Mouse (Mus musculus) lung, embryonic 16.5 days (tissue): Measurements from ENCODE around the gene Sox4. TPM values are rescaled to one million over a fixed set of nuclear protein-coding genes. Genes with fewer than 3 reads are reported as not detected.

Experiments used
- ATAC-seq: fragments of 200-750 bp; cut with Nextera tagmentation; 2 replicates; pipeline ENCODE4 v1.8.0; 2017; ENCODE audit warnings: low read depth, mild to moderate bottlenecking, moderate library complexity
- H3K27ac ChIP-seq: fragments of 300-500 bp; sonication (generic); 2 replicates; pipeline ENCODE4 v1.5.1; 2014; ENCODE audit warnings: mild to moderate bottlenecking, control low read depth, low read length
- H3K27me3 ChIP-seq: fragments of 300-500 bp; sonication (generic); 2 replicates; pipeline ENCODE4 v1.6.1; 2014; ENCODE audit warnings: low read depth, low read length, mixed read lengths; ENCODE audit not compliant: control insufficient read depth, insufficient read depth
- H3K36me3 ChIP-seq: fragments of 300-500 bp; sonication (generic); 2 replicates; pipeline ENCODE4 v1.6.1; 2014; ENCODE audit warnings: low read length; ENCODE audit not compliant: control insufficient read depth, insufficient read depth
- H3K4me1 ChIP-seq: fragments of 300-500 bp; sonication (generic); replicated peaks from 2 replicates; pipeline ENCODE4 v1.6.1; 2014; ENCODE audit warnings: low read length, mixed read lengths; ENCODE audit not compliant: control insufficient read depth, insufficient read depth
- H3K4me2 ChIP-seq: fragments of 300-500 bp; sonication (generic); 2 replicates; pipeline ENCODE4 v1.6.1; 2014; ENCODE audit warnings: low read depth, low read length, control low read depth
- H3K4me3 ChIP-seq: fragments of 300-500 bp; sonication (generic); 2 replicates; pipeline ENCODE4 v1.5.1; 2014; ENCODE audit warnings: mild to moderate bottlenecking, low read length, control low read depth
- H3K9ac ChIP-seq: fragments of 300-500 bp; sonication (generic); 2 replicates; pipeline ENCODE4 v1.6.1; 2014; ENCODE audit warnings: low read length, control low read depth
- H3K9me3 ChIP-seq: fragments of 300-500 bp; sonication (generic); 2 replicates; pipeline ENCODE4 v1.6.1; 2016; ENCODE audit warnings: low read length; ENCODE audit not compliant: control insufficient read depth
- WGBS: fragments of 180-500 bp; shearing (Covaris S2); extraction: QIAGEN DNeasy Blood & Tissue Kit; methylation state at CpG from one replicate; pipeline ENCODE4 v1.1.7; 2014; 5-methylcytosine and 5-hydroxymethylcytosine counted together
- polyA plus RNA-seq: library from polyadenylated mRNA; unstranded; fragments of >200 nt; fragmentation: Nextera tagmentation; extraction: Ambion mirVana; gene quantifications from 2 replicates; pipeline ENCODE4 v1.2.1, GENCODE M21; 2015

The Sox4 gene
- 25.8 and 38.5 TPM in 2 replicates for polyA plus RNA-seq

- H3K4me3 ChIP-seq: peak within 1 kb of the TSS; percentile 65
- H3K27me3 ChIP-seq: no peaks in the 10 kb centered on the region
- H3K9ac ChIP-seq: peak within 1 kb of the TSS; percentile 99
- under 1% methylated on average over 19 of the region's 19 CpGs for WGBS
- peak within 1 kb of the TSS; percentile 97 for H3K27ac ChIP-seq
- peak within 1 kb of the TSS; percentile 62 for H3K4me2 ChIP-seq
- H3K9me3 ChIP-seq: no peaks in the 10 kb centered on the region
- no peaks in the 10 kb centered on the region for H3K36me3 ChIP-seq
- H3K4me1 ChIP-seq: peaks cover 2% of the 10 kb centered on the region
- peak; percentile 89 for ATAC-seq
Observed at GRCm38 (mm10) chr13:28953581-28953991, at the start of gene Sox4. Gene Sox4 (minus strand): TSS chr13:28953713.

GRCm38 (mm10) chr13:28991899-28992664 lies 38.6 kb upstream of the Sox4 start:
- 15% methylated on average over 7 of the region's 7 CpGs for WGBS
- H3K4me3 ChIP-seq: no peak overlapping the region
- H3K27ac ChIP-seq: peak overlapping the region; percentile 84
- H3K36me3 ChIP-seq: no peaks in the 10 kb centered on the region
- peak overlapping the region; percentile 6; the same call in 1 of the 2 replicates for H3K9ac ChIP-seq
- no peaks in the 10 kb centered on the region for H3K9me3 ChIP-seq
- ATAC-seq: peak; percentile 87
- peaks cover 28% of the 10 kb centered on the region for H3K4me1 ChIP-seq
- no peaks in the 10 kb centered on the region for H3K27me3 ChIP-seq
- H3K4me2 ChIP-seq: peak overlapping the region; percentile 44

- 34% methylated on average over 16 of the region's 16 CpGs for WGBS
- Histone ChIP-seq H3K4me2 (peak overlapping the region; percentile 27; the same call in 1 of the 2 replicates), H3K9me3 (no peaks in the 10 kb centered on the region), H3K36me3 (no peaks in the 10 kb centered on the region), H3K27ac (peak overlapping the region; percentile 85), H3K9ac (no peak overlapping the region), H3K4me3 (no peak overlapping the region), H3K4me1 (peaks cover 28% of the 10 kb centered on the region), H3K27me3 (no peaks in the 10 kb centered on the region)
- peak; percentile 72 for ATAC-seq
Observed at GRCm38 (mm10) chr13:28988751-28989703, 35.5 kb upstream of the Sox4 start.

GRCm38 (mm10) chr13:28980681-28981080 lies 27.2 kb upstream of the Sox4 start:
- no peak overlapping the region for H3K9ac ChIP-seq
- 65% methylated on average over 3 of the region's 4 CpGs for whole genome bisulfite sequencing

GRCm38 (mm10) chr13:28975011-28975410 lies 21.5 kb upstream of the Sox4 start:
- no peak overlapping the region for H3K4me2 ChIP-seq
- no peaks in the 10 kb centered on the region for H3K27me3 ChIP-seq
- no peak overlapping the region for H3K9ac ChIP-seq
- no peaks in the 10 kb centered on the region for H3K4me1 ChIP-seq
- WGBS: 70% methylated on average over 4 of the region's 4 CpGs
- no peaks in the 10 kb centered on the region for H3K36me3 ChIP-seq
- no peak overlapping the region for H3K4me3 ChIP-seq
- no peaks in the 10 kb centered on the region for H3K9me3 ChIP-seq
- no peak overlapping the region for H3K27ac ChIP-seq
- ATAC-seq: no peak

More at GRCm38 (mm10) chr13:28980681-28981080, 27.2 kb upstream of the Sox4 start:
- Histone ChIP-seq H3K9me3 (no peaks in the 10 kb centered on the region), H3K27me3 (no peaks in the 10 kb centered on the region), H3K27ac (no peak overlapping the region), H3K4me2 (no peak overlapping the region), H3K4me3 (no peak overlapping the region), H3K36me3 (no peaks in the 10 kb centered on the region), H3K4me1 (no peaks in the 10 kb centered on the region)
- ATAC-seq: no peak

- H3K9me3 ChIP-seq: no peaks in the 10 kb centered on the region
- H3K4me1 ChIP-seq: no peaks in the 10 kb centered on the region
- 38% methylated on average over 5 of the region's 5 CpGs for WGBS
- ATAC-seq: no peak
- H3K4me3 ChIP-seq: no peak overlapping the region
- no peak overlapping the region for H3K27ac ChIP-seq
- H3K9ac ChIP-seq: no peak overlapping the region
- H3K27me3 ChIP-seq: no peaks in the 10 kb centered on the region
- H3K4me2 ChIP-seq: no peak overlapping the region
- H3K36me3 ChIP-seq: no peaks in the 10 kb centered on the region
Observed at GRCm38 (mm10) chr13:28974597-28974996, 21.1 kb upstream of the Sox4 start.

- Histone ChIP-seq H3K36me3 (no peaks in the 10 kb centered on the region), H3K27me3 (no peaks in the 10 kb centered on the region), H3K4me1 (no peaks in the 10 kb centered on the region), H3K4me2 (no peak overlapping the region), H3K27ac (no peak overlapping the region), H3K9ac (no peak overlapping the region), H3K4me3 (no peak overlapping the region), H3K9me3 (no peaks in the 10 kb centered on the region)
- 100% methylated on average over 8 of the region's 8 CpGs for WGBS
- ATAC-seq: no peak
Observed at GRCm38 (mm10) chr13:28960916-28961315, 7.4 kb upstream of the Sox4 start.

- H3K36me3 ChIP-seq: no peaks in the 10 kb centered on the region
- H3K9me3 ChIP-seq: no peaks in the 10 kb centered on the region
- peak overlapping the region; percentile 97 for H3K27ac ChIP-seq
- no peaks in the 10 kb centered on the region for H3K4me1 ChIP-seq
- peak; percentile 73 for ATAC-seq
- peak overlapping the region; percentile 86 for H3K9ac ChIP-seq
- no peaks in the 10 kb centered on the region for H3K27me3 ChIP-seq
- 1% methylated on average over 30 of the region's 31 CpGs for WGBS
- H3K4me3 ChIP-seq: peak overlapping the region; percentile 72
- H3K4me2 ChIP-seq: peak overlapping the region; percentile 98
Observed at GRCm38 (mm10) chr13:28959458-28959978, 6.0 kb upstream of the Sox4 start.

- peak overlapping the region; percentile 72 for H3K4me3 ChIP-seq
- no peaks in the 10 kb centered on the region for H3K36me3 ChIP-seq
- WGBS: under 1% methylated on average over 17 of the region's 17 CpGs
- peak overlapping the region; percentile 86 for H3K9ac ChIP-seq
- no peaks in the 10 kb centered on the region for H3K27me3 ChIP-seq
- no peaks in the 10 kb centered on the region for H3K9me3 ChIP-seq
- H3K4me2 ChIP-seq: peak overlapping the region; percentile 98
- no peaks in the 10 kb centered on the region for H3K4me1 ChIP-seq
- ATAC-seq: 0 out of 2 replicates have a peak, but pooled peaks have one; percentile 0
- peak overlapping the region; percentile 97 for H3K27ac ChIP-seq
Observed at GRCm38 (mm10) chr13:28959068-28959440, 5.5 kb upstream of the Sox4 start.
